10 mouse cellular contexts compared by ENCODE assay signal in the genomic region with DNA sequence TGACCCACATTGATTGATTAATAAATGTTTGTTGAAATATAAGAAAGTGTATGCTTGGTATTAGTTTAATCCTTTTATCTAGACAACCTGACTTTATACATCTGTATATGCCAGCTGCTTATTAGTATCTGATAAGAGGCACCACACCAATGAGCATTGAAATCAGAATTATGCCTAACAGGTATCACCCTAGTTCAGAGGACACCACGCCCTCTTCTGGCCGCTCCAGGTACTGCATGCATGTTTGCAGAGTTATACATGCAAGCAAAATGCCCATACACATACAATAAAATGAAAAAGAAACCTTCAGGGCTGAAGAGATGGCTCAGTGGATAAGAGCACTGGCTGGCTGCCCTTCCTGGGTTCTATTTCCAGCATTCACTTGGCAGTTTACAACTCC. TPM values are rescaled to one million over a fixed set of nuclear protein-coding genes. Genes with fewer than 3 reads are reported as not detected.
DNase-seq lines count a peak whose midpoint lies in the region; ATAC-seq and TF ChIP-seq lines count a peak whose summit lies in the region.
"Had no signal": no experiment of that assay in that cellular context is flagged by ENCODE, and none has a peak within 500 bp of the region (broad histone marks: within the 10 kb centered on the region; RNA-seq: fewer than 3 reads in every experiment).

No protein-coding gene starts in this region.

- H3K4me3 ChIP-seq in stomach, postnatal 0 days (ENCODE audit: low read depth, low read length), result no peak overlapping the region
- H3K4me3 ChIP-seq: embryonic facial prominence, embryonic 12.5 days; stomach, embryonic 15.5 days had no signal

- WGBS in stomach, postnatal 0 days, result 9% methylated on average over 2 of the region's 2 CpGs

- H3K9ac ChIP-seq in stomach, postnatal 0 days (ENCODE audit: low read length), result no peak overlapping the region
- H3K9ac ChIP-seq: embryonic facial prominence, embryonic 12.5 days; stomach, embryonic 15.5 days had no signal

- ATAC-seq in stomach, postnatal 0 days (ENCODE audit: low FRiP score, low TSS enrichment), result no peak

- no peak overlapping the region for H3K4me2 ChIP-seq in stomach, postnatal 0 days (replicated peaks; ENCODE audit: low read depth)
- H3K4me2 ChIP-seq: embryonic facial prominence, embryonic 12.5 days; stomach, embryonic 15.5 days had no signal

- H3K27me3 ChIP-seq in stomach, postnatal 0 days (ENCODE audit: control insufficient read depth, insufficient read depth, low read length), result no peaks in the 10 kb centered on the region
- H3K27me3 ChIP-seq: embryonic facial prominence, embryonic 12.5 days; stomach, embryonic 15.5 days had no signal

- TF ChIP-seq CTCF in stomach, postnatal 0 days (IDR thresholded peaks at IDR 0.05; ENCODE audit: low read depth), result peak; percentile 65

- TF ChIP-seq EP300 in stomach, postnatal 0 days (optimal IDR thresholded peaks at IDR 0.05), result no peak

- no peaks in the 10 kb centered on the region for H3K4me1 ChIP-seq in stomach, postnatal 0 days (replicated peaks; ENCODE audit: control insufficient read depth, insufficient read depth)
- H3K4me1 ChIP-seq: embryonic facial prominence, embryonic 12.5 days had no signal

- H3K9me3 ChIP-seq in stomach, postnatal 0 days (ENCODE audit: control insufficient read depth, low read length), result no peaks in the 10 kb centered on the region
- H3K9me3 ChIP-seq: embryonic facial prominence, embryonic 12.5 days; stomach, embryonic 15.5 days had no signal

- DNase-seq in heart, adult 11 months, result peak; percentile 85
- no peak for DNase-seq in heart, postnatal 14 days
- DNase-seq in retina, postnatal 1 day, result peak; percentile 33
- DNase-seq in retina, embryonic 14.5 days (ENCODE audit: low spot score), result no peak
- DNase-seq in adipocyte (ENCODE audit: low spot score), result peak; percentile 47
- no peak for DNase-seq in stomach, postnatal 0 days (ENCODE audit: low spot score)
- DNase-seq in cerebellum, adult 18-20 months, result no peak
- no peak for DNase-seq in gastrocnemius, postnatal 36 days

- no peaks in the 10 kb centered on the region for H3K36me3 ChIP-seq in stomach, postnatal 0 days (ENCODE audit: control insufficient read depth, insufficient read depth, low read length)
- H3K36me3 ChIP-seq: embryonic facial prominence, embryonic 12.5 days; stomach, embryonic 15.5 days had no signal

- intact Hi-C loops in heart, postnatal 14 days (cut with DNase I), result no loop called here
- intact Hi-C loops in gastrocnemius, postnatal 36 days (cut with DNase I), result loop anchor here (10.0 kb wide), 1 partner anchor 453 kb away; a partner anchor contains a TSS

- no peak overlapping the region for H3K27ac ChIP-seq in stomach, postnatal 0 days (replicated peaks)
- H3K27ac ChIP-seq: embryonic facial prominence, embryonic 12.5 days; stomach, embryonic 15.5 days had no signal

RNA-seq across cellular contexts. Expression of a gene that starts 7.1 kb away (rescaled TPM):
- 1 to 10 TPM; 3.8 to 3.9 TPM for total RNA-seq in heart, postnatal 14 days (2021)
- 2.4 and 2.8 TPM in 2 replicates for polyA plus RNA-seq in stomach, postnatal 0 days (2015; fragmentation: Nextera tagmentation; extraction: Ambion mirVana)
- 1 to 10 TPM; 1.4 to 1.8 TPM for total RNA-seq in gastrocnemius, postnatal 36 days (2021)

RNA-seq across cellular contexts. Expression of a gene that starts 7.1 kb away (rescaled TPM):
- 10 to 100 TPM; 30.5 to 32.2 TPM for total RNA-seq in heart, postnatal 14 days (2021)
- polyA plus RNA-seq in stomach, postnatal 0 days (2015; fragmentation: Nextera tagmentation; extraction: Ambion mirVana), result 4.4 and 4.8 TPM in 2 replicates
- total RNA-seq in gastrocnemius, postnatal 36 days (2021), result 10 to 100 TPM; 17.0 to 19.2 TPM

Comparison
In these comparisons a context has a peak if more than half of its experiments do, and no peak if none do; other contexts are left out.
1. DNase-seq: peak in heart, adult 11 months (single experiment), retina, postnatal 1 day (single experiment) and adipocyte (single experiment); none in heart, postnatal 14 days (0 of 2), retina, embryonic 14.5 days (single experiment), stomach, postnatal 0 days (single experiment), cerebellum, adult 18-20 months (0 of 2) and gastrocnemius, postnatal 36 days (0 of 2).